In genomic region chr6:135627928-135628327, GRCm38 (mm10) we compare ENCODE assay signal across 12 mouse cellular contexts.
DNase-seq lines count a peak whose midpoint lies in the region; ATAC-seq and TF ChIP-seq lines count a peak whose summit lies in the region.
"Had no signal": no experiment of that assay in that cellular context is flagged by ENCODE, and none has a peak within 500 bp of the region (broad histone marks: within the 10 kb centered on the region; RNA-seq: fewer than 3 reads in every experiment).

No protein-coding gene starts in this region.

- peaks cover 4% of the 10 kb centered on the region; the same call in 1 of the 2 replicates for H3K9me3 ChIP-seq in midbrain, postnatal 0 days (ENCODE audit: low read length)
- no peaks in the 10 kb centered on the region for H3K9me3 ChIP-seq in stomach, postnatal 0 days (ENCODE audit: control insufficient read depth, low read length)
- H3K9me3 ChIP-seq: heart, embryonic 15.5 days; intestine, embryonic 15.5 days had no signal

- no peaks in the 10 kb centered on the region for H3K36me3 ChIP-seq in midbrain, postnatal 0 days (ENCODE audit: insufficient read depth, low read length)
- no peaks in the 10 kb centered on the region for H3K36me3 ChIP-seq in stomach, postnatal 0 days (ENCODE audit: control insufficient read depth, insufficient read depth, low read length)
- H3K36me3 ChIP-seq: heart, embryonic 15.5 days; intestine, embryonic 15.5 days had no signal

- 0 out of 2 replicates have a peak overlapping the region, but pooled peaks have one; percentile 19 for H3K9ac ChIP-seq in midbrain, postnatal 0 days (replicated peaks; ENCODE audit: low read length, poor library complexity, severe bottlenecking)
- H3K9ac ChIP-seq in stomach, postnatal 0 days (ENCODE audit: low read length), result no peak overlapping the region
- H3K9ac ChIP-seq: heart, embryonic 15.5 days; intestine, embryonic 15.5 days had no signal

- no peaks in the 10 kb centered on the region; the same call in 1 of the 2 replicates for H3K4me1 ChIP-seq in midbrain, postnatal 0 days (ENCODE audit: insufficient read depth, low read length)
- H3K4me1 ChIP-seq in stomach, postnatal 0 days (replicated peaks; ENCODE audit: control insufficient read depth, insufficient read depth), result no peaks in the 10 kb centered on the region
- H3K4me1 ChIP-seq: heart, embryonic 15.5 days; intestine, embryonic 15.5 days had no signal

- H3K4me2 ChIP-seq in midbrain, postnatal 0 days (ENCODE audit: low read depth, low read length, poor library complexity, severe bottlenecking), result no peak overlapping the region
- no peak overlapping the region for H3K4me2 ChIP-seq in stomach, postnatal 0 days (replicated peaks; ENCODE audit: low read depth)
- H3K4me2 ChIP-seq: heart, embryonic 15.5 days; intestine, embryonic 15.5 days had no signal

- H3K4me3 ChIP-seq in midbrain, postnatal 0 days (ENCODE audit: low read depth, low read length), result no peak overlapping the region
- no peak overlapping the region for H3K4me3 ChIP-seq in stomach, postnatal 0 days (ENCODE audit: low read depth, low read length)
- H3K4me3 ChIP-seq: heart, embryonic 15.5 days; intestine, embryonic 15.5 days had no signal

- 14% methylated on average over 4 of the region's 4 CpGs for WGBS in midbrain, postnatal 0 days
- 66% methylated on average over 4 of the region's 4 CpGs for WGBS in stomach, postnatal 0 days

- peak; percentile 6 for DNase-seq in embryo, embryonic 11 days
- no peak for DNase-seq in embryo, embryonic 10.5 days (ENCODE audit: low spot score)
- DNase-seq in brain, adult 2 months (ENCODE audit: low read depth, low spot score), result peak; percentile 73
- peak; percentile 47 to 48 for DNase-seq in layer of hippocampus, adult 8-10 months (ENCODE audit: low spot score in 2 of 2)
- DNase-seq in midbrain, postnatal 0 days (ENCODE audit: low spot score), result peak; percentile 33
- DNase-seq in stomach, postnatal 0 days (ENCODE audit: low spot score), result no peak
- no peak for DNase-seq in ovary, postnatal 36 days (ENCODE audit: low spot score)
- DNase-seq: gastrocnemius, postnatal 10 days; thymus, adult 18-20 months had no signal

- ATAC-seq in midbrain, postnatal 0 days (ENCODE audit: low FRiP score), result no peak
- no peak for ATAC-seq in stomach, postnatal 0 days (ENCODE audit: low FRiP score, low TSS enrichment)
- no peak for ATAC-seq in activated CD4-positive, CD25-positive, alpha-beta regulatory T cell, adult 4 months
- ATAC-seq: intestine, embryonic 15.5 days had no signal

- H3K27me3 ChIP-seq in midbrain, postnatal 0 days (ENCODE audit: insufficient read depth, low read length), result no peaks in the 10 kb centered on the region
- H3K27me3 ChIP-seq in stomach, postnatal 0 days (ENCODE audit: control insufficient read depth, insufficient read depth, low read length), result no peaks in the 10 kb centered on the region
- H3K27me3 ChIP-seq: heart, embryonic 15.5 days; intestine, embryonic 15.5 days had no signal

- no peak for TF ChIP-seq EP300 in stomach, postnatal 0 days (optimal IDR thresholded peaks at IDR 0.05)

- 0 out of 2 replicates have a peak overlapping the region, but pooled peaks have one; percentile 6 for H3K27ac ChIP-seq in midbrain, postnatal 0 days (ENCODE audit: low read depth, low read length)
- H3K27ac ChIP-seq in stomach, postnatal 0 days (replicated peaks), result no peak overlapping the region
- H3K27ac ChIP-seq: heart, embryonic 15.5 days; intestine, embryonic 15.5 days had no signal

- TF ChIP-seq CTCF in midbrain, postnatal 0 days (IDR thresholded peaks at IDR 0.05), result no peak
- no peak for TF ChIP-seq CTCF in stomach, postnatal 0 days (IDR thresholded peaks at IDR 0.05; ENCODE audit: low read depth)

Comparison
In these comparisons a context has a peak if more than half of its experiments do, and no peak if none do; other contexts are left out.
1. DNase-seq: peak in embryo, embryonic 11 days (single experiment), brain, adult 2 months (single experiment), layer of hippocampus, adult 8-10 months (2 of 2) and midbrain, postnatal 0 days (single experiment); none in embryo, embryonic 10.5 days (single experiment), stomach, postnatal 0 days (single experiment) and ovary, postnatal 36 days (single experiment).